Mouse (Mus musculus) embryonic facial prominence, embryonic 11.5 days (tissue): Measurements from ENCODE around the gene Slit3. TPM values are rescaled to one million over a fixed set of nuclear protein-coding genes. Genes with fewer than 3 reads are reported as not detected.

Source experiments
- ATAC-seq: fragments of 200-750 bp; cut with Nextera tagmentation; replicated peaks from 2 replicates; pipeline ENCODE4 v1.8.0; 2017; ENCODE audit warnings: low read depth; ENCODE audit not compliant: insufficient number of reproducible peaks, low FRiP score, low TSS enrichment
- DNase-seq: peaks from one replicate; pipeline ENCODE4 v3.0.0-alpha.2; 2015; ENCODE audit warnings: low spot score
- H3K27ac ChIP-seq: fragments of 300-500 bp; sonication (generic); replicated peaks from 2 replicates; pipeline ENCODE4 v1.5.1; 2014; ENCODE audit warnings: mild to moderate bottlenecking, low read depth, low read length, control low read depth
- H3K27me3 ChIP-seq: fragments of 300-500 bp; sonication (generic); 2 replicates; pipeline ENCODE4 v1.6.1; 2014; ENCODE audit warnings: mild to moderate bottlenecking, low read length, moderate library complexity, mixed read lengths; ENCODE audit not compliant: control insufficient read depth, insufficient read depth
- H3K36me3 ChIP-seq: fragments of 300-500 bp; sonication (generic); replicated peaks from 2 replicates; pipeline ENCODE4 v1.6.1; 2014; ENCODE audit warnings: low read depth, mild to moderate bottlenecking, low read length, moderate library complexity, mixed read lengths; ENCODE audit not compliant: control insufficient read depth, insufficient read depth
- H3K4me1 ChIP-seq: fragments of 300-500 bp; sonication (generic); 2 replicates; pipeline ENCODE4 v1.6.1; 2014; ENCODE audit warnings: low read length, mixed read lengths; ENCODE audit not compliant: control insufficient read depth, insufficient read depth
- H3K4me2 ChIP-seq: fragments of 300-500 bp; sonication (generic); 2 replicates; pipeline ENCODE4 v1.6.1; 2014; ENCODE audit warnings: low read depth, mild to moderate bottlenecking, control low read depth, low read length, moderate library complexity
- H3K4me3 ChIP-seq: fragments of 300-500 bp; sonication (generic); 2 replicates; pipeline ENCODE4 v1.5.1; 2014; ENCODE audit warnings: low read depth, low read length, control low read depth
- H3K9ac ChIP-seq: fragments of 300-500 bp; sonication (generic); replicated peaks from 2 replicates; pipeline ENCODE4 v1.6.1; 2014; ENCODE audit warnings: mild to moderate bottlenecking, control low read depth, low read length
- H3K9me3 ChIP-seq: fragments of 300-500 bp; sonication (generic); replicated peaks from 2 replicates; pipeline ENCODE4 v1.6.1; 2016; ENCODE audit warnings: mild to moderate bottlenecking, low read length, inconsistent platforms, mixed read lengths; ENCODE audit not compliant: control insufficient read depth
- WGBS: fragments of 180-500 bp; shearing (Covaris S2); extraction: QIAGEN DNeasy Blood & Tissue Kit; methylation state at CpG from one replicate; pipeline ENCODE4 v1.1.7; 2014; 5-methylcytosine and 5-hydroxymethylcytosine counted together
- polyA plus RNA-seq: library from polyadenylated mRNA; unstranded; fragments of >200 nt; fragmentation: Nextera tagmentation; extraction: Ambion mirVana; gene quantifications from 2 replicates; pipeline ENCODE4 v1.2.1, GENCODE M21; 2014

Gene Slit3
- polyA plus RNA-seq, 1 experiment from 2014 or later = 10.5 TPM

GRCm38 (mm10) chr11:35270396-35270795 is 149.4 kb downstream of the Slit3 start:
- H3K4me2 ChIP-seq = no peak overlapping the region
- H3K9me3 ChIP-seq = no peaks in the 10 kb centered on the region
- WGBS = 82% methylated on average over 9 of the region's 9 CpGs
- H3K4me1 ChIP-seq = no peaks in the 10 kb centered on the region; the same call in none of the 2 replicates
- H3K9ac ChIP-seq = no peak overlapping the region
- H3K27me3 ChIP-seq = no peaks in the 10 kb centered on the region
- H3K4me3 ChIP-seq = no peak overlapping the region
- ATAC-seq (no peak), DNase-seq (no peak)
- no peak overlapping the region for H3K27ac ChIP-seq
- no peaks in the 10 kb centered on the region for H3K36me3 ChIP-seq

GRCm38 (mm10) chr11:35273416-35273815 is 152.4 kb downstream of the Slit3 start:
- no peak overlapping the region for H3K4me2 ChIP-seq
- WGBS = 31% methylated on average over 10 of the region's 10 CpGs
- no peak for ATAC-seq
- H3K27me3 ChIP-seq = no peaks in the 10 kb centered on the region
- H3K4me1 ChIP-seq = peaks cover 4% of the 10 kb centered on the region
- no peak for DNase-seq
- H3K27ac ChIP-seq = no peak overlapping the region
- H3K9me3 ChIP-seq = no peaks in the 10 kb centered on the region
- no peak overlapping the region for H3K9ac ChIP-seq
- H3K4me3 ChIP-seq = no peak overlapping the region
- no peaks in the 10 kb centered on the region for H3K36me3 ChIP-seq

- peaks cover 4% of the 10 kb centered on the region for H3K4me1 ChIP-seq
- no peak for DNase-seq
- no peak overlapping the region for H3K4me3 ChIP-seq
- no peak overlapping the region for H3K9ac ChIP-seq
- WGBS = 95% methylated on average over 3 of the region's 3 CpGs
- no peak overlapping the region for H3K4me2 ChIP-seq
- ATAC-seq = no peak
- H3K27ac ChIP-seq = no peak overlapping the region
- H3K27me3 ChIP-seq = no peaks in the 10 kb centered on the region
- H3K36me3 ChIP-seq = no peaks in the 10 kb centered on the region
- no peaks in the 10 kb centered on the region for H3K9me3 ChIP-seq
Measured at GRCm38 (mm10) chr11:35274036-35274435, 153.0 kb downstream of the Slit3 start.

DNA sequence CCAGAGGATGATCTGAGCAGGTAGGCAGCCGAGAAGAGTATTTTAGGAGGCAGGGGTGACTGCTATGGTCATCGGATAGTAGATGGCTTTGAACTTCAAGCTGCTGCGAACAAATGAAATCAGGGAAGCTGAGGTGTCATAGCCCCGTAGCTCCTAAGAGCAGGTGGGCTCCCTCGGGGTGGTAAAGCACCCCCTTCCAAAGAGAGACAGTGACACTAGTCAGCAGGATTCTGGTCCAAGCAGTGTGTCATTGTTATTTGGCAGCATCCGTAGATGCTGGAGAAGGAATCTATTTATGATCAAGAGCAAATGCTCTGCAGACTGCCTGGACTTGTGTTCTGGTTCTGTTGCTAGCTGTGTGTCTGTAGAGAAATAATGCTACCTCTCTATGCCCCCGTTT is 154.3 kb downstream of the Slit3 start:
- no peaks in the 10 kb centered on the region for H3K27me3 ChIP-seq
- 90% methylated on average over 7 of the region's 7 CpGs for WGBS
- H3K36me3 ChIP-seq = no peaks in the 10 kb centered on the region
- H3K4me1 ChIP-seq = peaks cover 4% of the 10 kb centered on the region
- ATAC-seq = no peak
- no peak overlapping the region for H3K4me3 ChIP-seq
- H3K27ac ChIP-seq = no peak overlapping the region
- no peaks in the 10 kb centered on the region for H3K9me3 ChIP-seq
- DNase-seq = no peak
- H3K4me2 ChIP-seq = no peak overlapping the region
- no peak overlapping the region for H3K9ac ChIP-seq

DNA sequence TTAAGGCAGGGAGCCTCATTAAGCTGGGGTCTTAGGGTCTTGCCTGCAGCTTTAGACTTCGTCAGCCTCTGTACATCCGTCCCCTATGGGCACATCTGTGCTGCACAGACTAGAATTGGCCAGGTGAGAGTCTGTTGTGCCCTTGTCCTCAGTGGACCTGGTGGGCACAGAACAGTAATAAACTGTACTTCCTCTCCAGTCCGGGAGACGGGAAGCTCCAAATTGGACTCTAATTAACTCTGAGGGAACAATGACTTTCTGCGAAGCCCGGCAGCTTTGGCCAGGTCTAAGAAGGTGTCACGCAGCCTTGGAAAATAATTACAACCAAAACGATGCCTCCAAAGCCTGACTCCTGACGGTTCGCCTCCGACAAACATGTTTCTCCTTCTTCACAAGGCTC is 155.0 kb downstream of the Slit3 start:
- peaks cover 4% of the 10 kb centered on the region; the same call in 1 of the 2 replicates for H3K4me1 ChIP-seq
- DNase-seq = no peak

DNA sequence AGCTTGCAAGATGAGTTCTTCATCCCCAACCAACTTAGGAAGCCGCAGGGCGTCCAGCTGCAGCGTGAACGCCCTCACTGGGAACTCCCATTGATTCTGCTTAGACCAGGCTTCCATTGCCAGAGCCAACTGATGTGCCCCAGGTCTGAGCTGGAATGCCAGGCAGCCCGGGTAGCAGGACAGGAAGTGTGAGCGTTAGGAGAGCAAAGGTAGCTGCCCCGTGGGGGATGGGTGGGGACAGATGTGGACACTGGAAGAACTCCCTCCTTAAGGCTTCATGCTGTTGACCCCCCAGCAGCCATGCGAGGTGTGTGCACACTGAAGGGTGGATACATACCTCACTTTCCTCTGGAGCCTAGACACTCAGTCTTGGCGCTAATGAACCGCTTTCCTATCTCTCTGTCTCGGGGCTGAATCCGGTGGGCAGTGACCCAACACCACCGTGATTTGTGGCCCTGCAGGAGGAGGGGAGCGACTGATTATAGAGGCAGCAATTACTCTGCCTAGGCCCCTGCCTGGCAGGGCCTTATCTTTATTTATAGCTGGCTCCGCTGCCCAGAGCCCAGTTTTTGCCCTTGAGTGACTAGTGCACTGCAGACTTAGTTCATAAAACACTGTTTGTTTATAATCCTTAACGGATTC is 157.2 kb downstream of the Slit3 start:
- ATAC-seq (no peak), DNase-seq (no peak)
- Histone ChIP-seq H3K36me3 (no peaks in the 10 kb centered on the region), H3K27me3 (no peaks in the 10 kb centered on the region), H3K4me3 (no peak overlapping the region), H3K9ac (no peak overlapping the region), H3K4me1 (peaks cover 7% of the 10 kb centered on the region; the same call in 1 of the 2 replicates), H3K4me2 (no peak overlapping the region), H3K9me3 (no peaks in the 10 kb centered on the region), H3K27ac (no peak overlapping the region)
- 74% methylated on average over 16 of the region's 16 CpGs for WGBS

More for the DNA sequence above, 155.0 kb downstream of the Slit3 start:
- no peak overlapping the region for H3K9ac ChIP-seq
- no peak overlapping the region for H3K27ac ChIP-seq
- no peaks in the 10 kb centered on the region for H3K9me3 ChIP-seq
- no peak overlapping the region for H3K4me2 ChIP-seq
- H3K36me3 ChIP-seq = no peaks in the 10 kb centered on the region
- no peaks in the 10 kb centered on the region for H3K27me3 ChIP-seq
- ATAC-seq = no peak
- WGBS = 50% methylated on average over 11 of the region's 11 CpGs
- H3K4me3 ChIP-seq = no peak overlapping the region

GRCm38 (mm10) chr11:35280826-35281225 is 159.8 kb downstream of the Slit3 start:
- ATAC-seq (no peak), DNase-seq (no peak)
- Histone ChIP-seq H3K4me2 (no peak overlapping the region), H3K4me3 (no peak overlapping the region), H3K9ac (no peak overlapping the region), H3K9me3 (no peaks in the 10 kb centered on the region), H3K27me3 (no peaks in the 10 kb centered on the region), H3K27ac (no peak overlapping the region), H3K36me3 (no peaks in the 10 kb centered on the region), H3K4me1 (peaks cover 7% of the 10 kb centered on the region; the same call in 1 of the 2 replicates)
- 83% methylated on average over 6 of the region's 6 CpGs for WGBS

- Histone ChIP-seq H3K4me2 (no peak overlapping the region), H3K9ac (no peak overlapping the region), H3K27me3 (no peaks in the 10 kb centered on the region), H3K36me3 (no peaks in the 10 kb centered on the region), H3K27ac (no peak overlapping the region), H3K4me3 (no peak overlapping the region), H3K4me1 (0 out of 2 replicates have a peak, but pooled peaks cover 3% of the 10 kb centered on the region), H3K9me3 (no peaks in the 10 kb centered on the region)
- WGBS = 76% methylated on average over 5 of the region's 5 CpGs
- ATAC-seq (no peak), DNase-seq (no peak)
Measured at GRCm38 (mm10) chr11:35282001-35282632, 161.1 kb downstream of the Slit3 start.
